ENCODE assay signal across 22 mouse cellular contexts in the genomic region with DNA sequence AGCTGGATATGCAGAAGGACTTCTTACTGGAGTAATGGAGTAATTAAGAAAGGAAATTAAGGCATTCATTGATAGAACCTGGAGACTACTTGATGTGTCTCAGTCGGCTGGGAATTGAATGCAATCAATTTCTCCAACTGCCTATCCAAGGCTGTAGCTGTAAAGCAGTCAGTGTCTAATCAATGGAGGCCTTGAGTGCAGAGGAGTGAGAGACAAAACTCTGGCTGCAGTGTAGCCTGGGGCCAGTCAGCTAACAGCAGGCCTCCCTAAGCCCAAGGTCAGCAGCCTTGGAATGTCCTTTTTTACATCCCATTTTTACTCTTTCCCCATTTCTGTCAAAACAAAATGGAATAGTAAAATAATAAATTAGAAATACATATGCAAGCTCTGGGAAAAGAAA.
DNase-seq lines count a peak whose midpoint lies in the region; ATAC-seq and TF ChIP-seq lines count a peak whose summit lies in the region.
"Had no signal": no experiment of that assay in that cellular context is flagged by ENCODE, and none has a peak within 500 bp of the region (broad histone marks: within the 10 kb centered on the region; RNA-seq: fewer than 3 reads in every experiment).

No protein-coding gene starts in this region.

- no peak overlapping the region for H3K9ac ChIP-seq in midbrain, embryonic 12.5 days (replicated peaks)
- no peak overlapping the region for H3K9ac ChIP-seq in midbrain, embryonic 13.5 days (replicated peaks)
- H3K9ac ChIP-seq: forebrain, embryonic 13.5 days; hindbrain, embryonic 13.5 days; intestine, embryonic 15.5 days had no signal

- peak; percentile 68; the same call in 1 of the 2 replicates for ATAC-seq in midbrain, embryonic 12.5 days (ENCODE audit: low FRiP score, low read depth)
- ATAC-seq in midbrain, embryonic 13.5 days = no peak
- no peak for ATAC-seq in cerebellum, adult (ENCODE audit: insufficient number of reproducible peaks, low FRiP score, low TSS enrichment)
- ATAC-seq: forebrain, embryonic 13.5 days; intestine, embryonic 15.5 days had no signal

- H3K9me3 ChIP-seq in midbrain, embryonic 12.5 days = no peaks in the 10 kb centered on the region
- no peaks in the 10 kb centered on the region for H3K9me3 ChIP-seq in midbrain, embryonic 13.5 days
- H3K9me3 ChIP-seq: embryonic facial prominence, embryonic 10.5 days; forebrain, embryonic 13.5 days; heart, embryonic 10.5 days; hindbrain, embryonic 13.5 days; intestine, embryonic 15.5 days had no signal

- no peak overlapping the region for H3K4me2 ChIP-seq in midbrain, embryonic 12.5 days (replicated peaks)
- H3K4me2 ChIP-seq in midbrain, embryonic 13.5 days (replicated peaks) = no peak overlapping the region
- H3K4me2 ChIP-seq: forebrain, embryonic 13.5 days; hindbrain, embryonic 13.5 days; intestine, embryonic 15.5 days had no signal

- H3K36me3 ChIP-seq in midbrain, embryonic 12.5 days = no peaks in the 10 kb centered on the region
- no peaks in the 10 kb centered on the region for H3K36me3 ChIP-seq in midbrain, embryonic 13.5 days
- H3K36me3 ChIP-seq: embryonic facial prominence, embryonic 10.5 days; heart, embryonic 10.5 days; hindbrain, embryonic 13.5 days; intestine, embryonic 15.5 days had no signal

- peak; percentile 4 for DNase-seq in ES-CJ7 (ENCODE audit: low read depth, low spot score)
- peak; percentile 31 for DNase-seq in brain, embryonic 14.5 days (ENCODE audit: low read depth)
- DNase-seq in embryo, embryonic 9.5 days (ENCODE audit: extremely low spot score) = peak; percentile 1
- no peak for DNase-seq in c-Kit-positive CD71-positive TER-119-positive erythroid progenitor cells, embryonic 14.5 days (ENCODE audit: low spot score)
- DNase-seq in lung, adult 18-20 months = no peak
- DNase-seq: adrenal gland, adult 8-10 months; adrenal gland, postnatal 36 days; cerebellum, adult 2 months; cerebellum, postnatal 10 days; gastrocnemius, postnatal 36 days; heart, adult 18-20 months; heart, postnatal 10 days; heart, postnatal 4 days had no signal

- H3K4me3 ChIP-seq in midbrain, embryonic 12.5 days = no peak overlapping the region
- no peak overlapping the region for H3K4me3 ChIP-seq in midbrain, embryonic 13.5 days (replicated peaks)
- H3K4me3 ChIP-seq: embryonic facial prominence, embryonic 10.5 days; forebrain, embryonic 13.5 days; heart, embryonic 10.5 days; hindbrain, embryonic 13.5 days; intestine, embryonic 15.5 days had no signal

- no peak for TF ChIP-seq CTCF in brain, embryonic 14.5 days (IDR thresholded peaks at IDR 0.05; ENCODE audit: borderline replicate concordance, extremely low read depth, insufficient read depth, insufficient read length)

- WGBS in midbrain, embryonic 12.5 days = 53% methylated on average over 1 of the region's 1 CpGs
- WGBS in midbrain, embryonic 13.5 days = 67% methylated on average over 1 of the region's 1 CpGs

- no peak overlapping the region for H3K27ac ChIP-seq in midbrain, embryonic 12.5 days (replicated peaks)
- no peak overlapping the region for H3K27ac ChIP-seq in midbrain, embryonic 13.5 days
- H3K27ac ChIP-seq: embryonic facial prominence, embryonic 10.5 days; forebrain, embryonic 13.5 days; heart, embryonic 10.5 days; hindbrain, embryonic 13.5 days; intestine, embryonic 15.5 days had no signal

- TF ChIP-seq POLR2A in brain, embryonic 14.5 days (IDR thresholded peaks at IDR 0.05; ENCODE audit: borderline replicate concordance, extremely low read depth, insufficient read depth, insufficient read length, poor library complexity, severe bottlenecking) = no peak

- H3K4me1 ChIP-seq in midbrain, embryonic 12.5 days = no peaks in the 10 kb centered on the region
- H3K4me1 ChIP-seq in midbrain, embryonic 13.5 days (replicated peaks) = no peaks in the 10 kb centered on the region
- H3K4me1 ChIP-seq: embryonic facial prominence, embryonic 10.5 days; forebrain, embryonic 13.5 days; heart, embryonic 10.5 days; hindbrain, embryonic 13.5 days; intestine, embryonic 15.5 days had no signal

- H3K27me3 ChIP-seq in midbrain, embryonic 12.5 days = no peaks in the 10 kb centered on the region
- no peaks in the 10 kb centered on the region for H3K27me3 ChIP-seq in midbrain, embryonic 13.5 days
- H3K27me3 ChIP-seq: CH12.LX; forebrain, embryonic 13.5 days; hindbrain, embryonic 13.5 days; intestine, embryonic 15.5 days had no signal

Comparison
In these comparisons a context has a peak if more than half of its experiments do, and no peak if none do; other contexts are left out.
1. DNase-seq: peak in ES-CJ7 (single experiment), brain, embryonic 14.5 days (single experiment) and embryo, embryonic 9.5 days (single experiment); none in c-Kit-positive CD71-positive TER-119-positive erythroid progenitor cells, embryonic 14.5 days (single experiment) and lung, adult 18-20 months (0 of 2).